Mouse (Mus musculus) spleen, postnatal 36 days (tissue): ENCODE measurements around the gene Gabpb2.

Experiments
- DNase-seq, 2 experiments: peaks; one replicate each; pipeline ENCODE4 v3.0.0; 2022; ENCODE audit warnings: low spot score in 2 of 2, mixed read lengths in 1 of 2

The Gabpb2 gene

GRCm38 (mm10) chr3:95217255-95218134, at the start of gene Gabpb2:
TSS of gene Gabpb2 (minus strand) at chr3:95217916.
- DNase-seq, result peak; percentile 94

DNA sequence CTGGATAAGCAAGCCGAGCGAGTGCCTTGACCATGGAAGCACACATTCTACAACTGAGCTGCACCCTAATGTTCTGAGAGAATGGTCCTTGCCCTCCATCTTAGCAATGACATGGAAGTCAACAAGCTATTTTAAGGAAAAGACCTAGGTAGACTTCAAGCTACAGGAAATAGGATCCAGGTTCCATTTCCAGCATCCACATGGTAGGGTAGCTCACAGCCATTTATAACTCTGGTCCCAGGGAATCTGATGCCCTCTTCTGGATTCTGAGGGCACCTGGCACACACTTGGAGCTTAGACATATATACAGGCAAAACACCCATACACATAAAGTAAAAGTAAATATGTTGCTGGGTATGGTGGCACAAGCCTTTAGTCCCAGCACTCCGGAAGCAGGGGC, 48.3 kb upstream of the Gabpb2 start:
- no peak for DNase-seq

- no peak for DNase-seq
Measured at GRCm38 (mm10) chr3:95264724-95265123, 47.0 kb upstream of the Gabpb2 start.

- DNase-seq, result peak; percentile 73 to 76
Measured at GRCm38 (mm10) chr3:95263089-95263739, 45.5 kb upstream of the Gabpb2 start.

DNA sequence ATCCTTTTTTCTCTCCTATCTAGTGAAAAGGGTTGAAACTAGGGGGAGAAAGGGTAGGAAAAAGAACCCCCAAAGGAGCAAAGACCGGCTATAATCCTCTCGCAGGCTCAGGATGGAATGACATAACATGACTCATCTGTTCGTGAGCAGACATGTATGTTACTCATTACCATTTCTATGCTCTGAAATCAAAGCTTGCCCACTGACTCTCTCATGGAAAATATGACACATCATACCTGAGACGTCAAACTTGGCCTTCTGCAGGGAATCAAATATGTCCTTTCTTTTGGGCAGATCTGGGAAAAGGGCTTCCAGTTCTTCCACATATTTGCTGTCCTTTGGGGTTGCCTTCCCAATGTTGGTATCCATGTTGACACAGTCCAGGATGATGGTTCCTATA, 44.3 kb upstream of the Gabpb2 start:
- no peak for DNase-seq

DNA sequence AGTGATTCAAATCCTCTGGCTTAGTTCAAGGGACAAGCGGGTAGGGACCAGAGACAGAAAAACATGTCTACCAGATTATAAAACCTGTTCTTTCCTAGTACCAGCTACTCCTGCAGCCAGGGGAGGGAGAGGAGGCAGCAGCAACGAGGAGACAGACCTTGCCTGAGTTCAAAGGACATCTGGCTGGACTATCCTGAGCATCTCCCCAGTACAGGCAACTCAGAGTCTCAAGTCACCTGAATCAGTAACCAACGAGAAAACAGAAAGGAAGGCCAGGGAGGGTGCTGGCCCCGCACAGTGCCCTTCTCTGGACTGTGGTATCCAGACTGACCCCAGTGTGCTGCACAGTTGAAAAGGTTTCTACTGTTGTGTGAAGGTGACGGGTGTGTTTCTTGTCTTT, 39.2 kb upstream of the Gabpb2 start:
- DNase-seq, result no peak

DNA sequence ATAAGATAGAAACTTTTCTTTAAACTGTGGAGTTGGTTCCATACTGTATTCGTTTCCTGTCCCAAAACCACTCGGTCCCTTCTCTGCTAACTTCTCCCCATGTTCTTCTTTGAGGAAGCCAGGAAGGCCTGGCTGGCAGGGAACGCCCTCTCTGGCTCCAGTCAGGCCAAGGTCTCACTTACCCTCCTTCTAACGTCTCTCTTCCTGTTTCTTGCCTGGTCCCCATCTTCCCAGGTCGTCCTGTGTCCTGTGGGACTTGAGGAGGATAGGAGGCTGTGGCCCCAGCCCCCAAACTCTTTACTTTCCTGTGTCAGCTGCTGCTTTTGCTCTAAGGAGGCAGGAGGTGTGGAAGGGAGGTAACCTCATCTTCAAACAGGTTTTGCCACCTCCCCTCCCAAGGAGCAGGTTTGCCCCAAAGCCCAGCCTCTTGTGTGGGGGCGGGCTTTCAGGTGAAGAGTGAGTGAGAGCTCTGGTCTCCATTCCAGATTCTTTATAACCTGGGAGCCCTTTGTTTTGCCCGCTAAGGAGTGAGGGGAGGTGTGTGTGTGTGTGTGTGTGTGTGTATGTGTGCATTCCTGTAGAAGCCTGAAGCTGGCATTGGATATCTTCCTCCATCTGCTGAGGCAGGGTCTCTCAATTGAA, 33.2 kb upstream of the Gabpb2 start, which contains the start of gene Bnipl:
Gene Bnipl (minus strand): TSS at position 411 of the 642 bp plus-strand sequence.
- DNase-seq, result no peak

DNA sequence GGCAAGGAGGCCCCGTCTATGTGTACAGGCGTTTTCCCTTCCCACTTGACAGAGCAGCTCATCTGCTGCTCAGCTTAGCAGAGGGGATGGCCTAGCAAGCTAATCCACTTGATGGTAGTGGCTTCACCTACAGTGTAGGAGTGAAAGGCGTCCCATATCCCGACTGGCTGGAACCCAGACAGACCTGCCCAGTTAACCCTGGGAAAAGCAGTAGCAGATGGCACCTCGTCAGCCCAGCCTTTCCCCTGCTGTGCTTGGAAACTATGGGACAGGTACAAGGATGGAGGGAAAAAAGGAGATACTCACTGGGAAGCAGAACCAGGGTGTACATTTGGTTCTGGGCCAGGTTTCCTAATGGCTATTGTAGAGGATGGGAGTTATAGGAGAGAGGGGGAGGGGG, 32.6 kb upstream of the Gabpb2 start:
- DNase-seq, result no peak

DNA sequence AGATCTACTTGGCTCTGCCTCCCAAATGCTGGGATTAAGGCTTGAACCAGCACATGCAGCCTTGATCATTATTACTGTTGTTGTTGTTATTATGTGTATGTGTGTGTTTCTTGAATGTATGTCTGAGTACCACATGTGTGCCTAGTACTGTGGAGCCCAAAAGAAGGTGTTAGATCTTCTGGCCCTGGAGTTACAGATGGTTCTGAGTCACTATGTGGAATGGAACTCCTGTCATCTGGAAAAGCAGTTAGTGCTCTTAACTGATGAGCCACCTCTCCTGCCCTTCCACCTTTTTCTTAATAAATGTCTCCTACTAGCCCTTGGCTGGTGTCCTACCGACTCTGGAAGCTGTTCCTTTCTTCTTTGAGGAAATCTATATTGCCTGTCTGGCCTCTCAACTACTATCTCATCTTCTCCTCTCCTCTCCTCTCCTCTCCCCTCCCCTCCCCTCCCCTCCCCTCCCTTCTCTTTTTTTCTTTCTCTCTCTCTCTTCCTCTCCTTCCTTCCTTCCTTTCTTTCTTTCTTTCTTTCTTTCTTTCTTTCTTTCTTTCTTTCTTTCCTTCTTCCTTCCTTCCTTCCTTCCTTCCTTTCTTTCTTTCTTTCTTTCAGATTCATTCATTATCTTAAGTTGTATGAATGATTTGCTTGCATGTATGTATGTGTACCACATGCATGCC, 30.1 kb upstream of the Gabpb2 start:
- no peak for DNase-seq

- peak; percentile 40 to 51 for DNase-seq
Measured at GRCm38 (mm10) chr3:95246465-95247231, 28.9 kb upstream of the Gabpb2 start.

DNA sequence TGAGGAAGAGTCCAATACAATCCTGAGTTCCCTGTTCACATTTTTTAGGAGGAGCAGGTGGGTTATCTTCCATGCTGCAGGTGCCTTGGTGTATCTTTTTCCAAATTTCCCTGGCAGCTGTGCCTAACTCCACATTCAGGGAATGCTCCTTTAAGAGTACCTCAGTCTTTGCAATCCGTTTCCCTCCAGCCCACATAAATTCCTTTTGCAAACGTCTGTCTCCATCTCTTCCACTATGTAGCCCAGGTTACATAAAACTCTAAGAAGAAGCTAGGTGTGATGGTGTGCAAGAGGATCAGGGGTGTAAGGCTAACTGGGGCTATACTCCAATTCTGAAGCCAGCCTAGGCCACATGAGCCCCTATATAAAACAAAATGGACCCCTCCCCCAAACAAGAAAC, 25.4 kb upstream of the Gabpb2 start:
- DNase-seq, result no peak

- no peak for DNase-seq
Measured at GRCm38 (mm10) chr3:95241498-95241897, 23.8 kb upstream of the Gabpb2 start, which contains the start of gene Gm128. TSS of gene Gm128 (minus strand) at chr3:95241598.

DNA sequence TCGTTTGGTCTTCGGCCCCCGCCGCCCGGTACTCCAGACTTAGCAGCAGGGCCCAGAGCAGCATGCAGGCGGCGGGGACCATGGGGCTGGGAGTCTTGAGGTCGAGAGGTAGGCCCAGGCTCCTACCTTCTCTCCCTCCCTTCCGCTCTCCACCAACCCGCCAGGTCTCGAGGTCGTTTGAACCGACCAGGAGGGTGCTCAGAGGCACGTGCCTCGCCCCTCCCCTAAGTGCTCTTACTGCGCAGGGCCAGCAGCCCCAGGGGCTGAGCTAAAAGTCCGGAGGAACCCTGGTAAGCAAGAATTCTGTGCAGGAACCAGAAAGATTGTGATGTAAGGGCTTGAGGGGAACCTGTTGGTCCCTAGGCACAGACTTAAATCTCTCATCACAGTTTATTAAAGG, 23.2 kb upstream of the Gabpb2 start:
- DNase-seq, result no peak

- no peak for DNase-seq
Measured at GRCm38 (mm10) chr3:95239971-95240370, 22.3 kb upstream of the Gabpb2 start.

- no peak for DNase-seq
Measured at GRCm38 (mm10) chr3:95239022-95239421, 21.3 kb upstream of the Gabpb2 start.

GRCm38 (mm10) chr3:95237541-95238099, 19.9 kb upstream of the Gabpb2 start:
- DNase-seq, result no peak

DNA sequence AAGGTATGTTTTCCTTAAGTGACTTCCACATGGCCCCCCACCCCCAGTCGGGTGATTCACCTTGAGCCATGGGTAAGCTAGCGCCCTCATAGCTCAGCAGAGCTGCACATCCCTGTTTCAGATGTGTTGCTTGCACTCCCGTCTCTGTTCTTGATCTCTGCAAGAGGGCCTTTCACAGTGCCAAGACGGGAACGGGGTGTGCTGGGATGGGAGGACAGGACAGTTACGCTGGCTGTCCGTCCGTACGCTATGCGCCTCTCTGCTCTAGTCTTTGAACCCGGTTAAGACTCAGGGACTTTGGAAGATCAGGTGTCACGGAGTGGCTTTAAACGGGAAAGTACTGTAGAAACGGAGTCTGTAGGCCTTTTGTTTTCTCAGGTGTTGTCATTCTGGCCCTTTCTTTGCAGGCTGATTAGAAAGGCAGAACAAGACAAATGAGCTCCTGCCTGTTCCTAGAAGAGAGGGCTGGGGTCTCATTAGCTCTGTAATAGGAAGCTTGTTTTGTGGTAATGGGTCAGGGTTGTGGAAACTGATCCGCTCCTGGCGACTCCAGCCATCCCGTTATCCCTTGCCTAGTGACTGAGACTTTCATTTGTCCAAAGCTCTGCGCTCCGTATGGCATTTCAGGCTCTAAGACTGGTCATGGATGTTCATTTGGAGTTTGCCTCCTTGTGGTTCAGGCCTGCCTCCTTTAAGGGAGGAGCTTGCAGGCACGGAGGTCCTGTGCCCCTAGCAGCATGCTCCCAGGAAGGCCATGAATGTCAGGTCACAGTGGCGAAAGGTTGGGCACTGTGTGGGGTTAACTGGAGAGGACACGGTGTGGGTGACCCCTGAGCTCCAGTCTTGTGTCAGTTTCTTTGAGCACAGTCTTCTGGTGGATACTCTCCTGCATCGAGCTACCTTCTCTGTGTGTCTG, 17.9 kb upstream of the Gabpb2 start:
- no peak for DNase-seq

- no peak for DNase-seq
Measured at GRCm38 (mm10) chr3:95233303-95233980, 15.7 kb upstream of the Gabpb2 start.

DNA sequence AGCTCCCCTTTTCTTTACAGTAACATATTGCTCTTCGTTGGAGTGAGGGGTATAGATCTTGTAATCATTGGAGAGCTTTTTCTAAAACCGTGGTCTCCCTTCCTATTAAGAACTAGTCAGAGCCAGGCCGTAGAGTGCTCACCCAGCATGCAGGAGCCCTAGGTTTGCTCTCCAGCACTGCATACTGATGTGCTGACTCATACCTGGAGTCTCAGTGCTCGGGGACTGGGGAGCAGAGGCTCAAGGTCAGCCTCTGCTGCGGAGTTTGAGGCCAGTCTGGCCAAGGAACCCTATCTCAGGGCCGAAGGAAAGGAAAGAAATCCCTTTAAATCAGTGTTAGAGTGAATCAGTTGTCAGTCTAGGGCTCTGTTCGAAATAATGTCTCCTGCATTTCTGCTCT, 15.1 kb upstream of the Gabpb2 start:
- DNase-seq, result no peak
